Mouse (Mus musculus) kidney, embryonic 14.5 days (tissue): ENCODE measurements around the gene Plekho1. TPM values are rescaled to one million over a fixed set of nuclear protein-coding genes. Genes with fewer than 3 reads are reported as not detected.

Experiments
- ATAC-seq: fragments of 200-750 bp; cut with Nextera tagmentation; 2 replicates; pipeline ENCODE4 v1.8.0; 2017; ENCODE audit warnings: moderate number of reproducible peaks, mild to moderate bottlenecking, moderate TSS enrichment, moderate library complexity; ENCODE audit not compliant: low FRiP score, low TSS enrichment
- H3K27ac ChIP-seq: fragments of 300-500 bp; sonication (generic); 2 replicates; pipeline ENCODE4 v1.5.1; 2014; ENCODE audit warnings: low read depth, mild to moderate bottlenecking, low read length, moderate library complexity, mixed read lengths
- H3K27me3 ChIP-seq: fragments of 300-500 bp; sonication (generic); 2 replicates; pipeline ENCODE4 v1.6.1; 2014; ENCODE audit warnings: mild to moderate bottlenecking, low read length; ENCODE audit not compliant: control insufficient read depth, insufficient read depth
- H3K36me3 ChIP-seq: fragments of 300-500 bp; sonication (generic); 2 replicates; pipeline ENCODE4 v1.6.1; 2014; ENCODE audit warnings: low read length, mixed read lengths; ENCODE audit not compliant: control insufficient read depth, insufficient read depth
- H3K4me1 ChIP-seq: fragments of 300-500 bp; sonication (generic); 2 replicates; pipeline ENCODE4 v1.6.1; 2014; ENCODE audit warnings: low read length, mixed read lengths; ENCODE audit not compliant: control insufficient read depth, insufficient read depth
- H3K4me2 ChIP-seq: fragments of 300-500 bp; sonication (generic); replicated peaks from 2 replicates; pipeline ENCODE4 v1.6.1; 2014; ENCODE audit warnings: low read depth, mild to moderate bottlenecking, low read length
- H3K4me3 ChIP-seq: fragments of 300-500 bp; sonication (generic); 2 replicates; pipeline ENCODE4 v1.5.1; 2014; ENCODE audit warnings: mild to moderate bottlenecking, low read length
- H3K9ac ChIP-seq: fragments of 300-500 bp; sonication (generic); 2 replicates; pipeline ENCODE4 v1.6.1; 2014; ENCODE audit warnings: low read depth, mild to moderate bottlenecking, low read length, moderate library complexity
- H3K9me3 ChIP-seq: fragments of 300-500 bp; sonication (generic); 2 replicates; pipeline ENCODE4 v1.6.1; 2016; ENCODE audit warnings: low read length; ENCODE audit not compliant: control insufficient read depth
- WGBS: fragments of 180-500 bp; shearing (Covaris S2); extraction: QIAGEN DNeasy Blood & Tissue Kit; methylation state at CpG from one replicate; pipeline ENCODE4 v1.1.7; 2014; 5-methylcytosine and 5-hydroxymethylcytosine counted together
- polyA plus RNA-seq: library from polyadenylated mRNA; unstranded; fragments of >200 nt; fragmentation: Nextera tagmentation; extraction: Ambion mirVana; gene quantifications from 2 replicates; pipeline ENCODE4 v1.2.1, GENCODE M21; 2014

Plekho1 gene
- polyA plus RNA-seq, 1 experiment from 2014 or later = 39.3 TPM

DNA sequence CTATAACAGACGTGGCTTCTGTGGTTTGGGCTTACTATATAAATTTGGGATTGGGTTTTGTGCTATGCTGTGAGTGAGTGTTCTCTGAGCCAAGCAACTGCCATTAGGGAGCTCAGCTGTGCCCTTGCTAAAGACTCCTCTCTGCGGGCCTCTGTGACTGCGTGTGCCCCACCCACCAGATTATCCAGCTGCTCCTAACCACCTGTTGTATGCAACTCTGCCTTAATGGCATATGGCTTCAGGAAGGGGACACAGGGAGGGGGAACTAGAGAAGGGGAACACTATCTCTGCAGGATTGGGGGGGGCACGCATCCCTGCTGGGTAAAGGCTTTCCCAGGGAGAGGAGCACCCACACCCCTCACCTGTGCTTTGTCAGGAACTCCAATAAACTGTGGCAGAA lies 37.2 kb upstream of the Plekho1 start:
- ATAC-seq = no peak
- no peaks in the 10 kb centered on the region for H3K9me3 ChIP-seq
- H3K4me1 ChIP-seq = no peaks in the 10 kb centered on the region
- H3K27me3 ChIP-seq = no peaks in the 10 kb centered on the region
- H3K9ac ChIP-seq = no peak overlapping the region
- WGBS = 88% methylated on average over 4 of the region's 4 CpGs
- peaks cover 11% of the 10 kb centered on the region; the same call in 1 of the 2 replicates for H3K36me3 ChIP-seq
- H3K27ac ChIP-seq = no peak overlapping the region
- no peak overlapping the region for H3K4me3 ChIP-seq
- no peak overlapping the region for H3K4me2 ChIP-seq

DNA sequence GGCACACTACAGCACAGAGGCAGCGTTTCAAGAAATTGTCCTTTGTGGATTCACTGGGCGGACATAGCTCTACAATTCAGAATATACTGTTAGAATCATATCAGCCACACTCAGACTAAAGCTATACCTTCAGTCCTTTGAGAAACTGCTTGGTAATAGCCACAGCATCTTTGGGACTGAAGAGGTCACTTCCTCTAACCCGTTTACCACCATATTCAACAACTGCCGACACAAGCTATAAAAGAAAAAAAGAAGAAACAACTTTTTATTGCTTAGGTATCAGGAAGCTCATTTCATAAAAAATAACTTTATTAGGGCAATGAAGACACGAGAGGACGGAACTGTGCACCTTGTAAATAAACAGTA lies 36.8 kb upstream of the Plekho1 start:
- Histone ChIP-seq H3K4me1 (no peaks in the 10 kb centered on the region), H3K27me3 (no peaks in the 10 kb centered on the region), H3K9me3 (no peaks in the 10 kb centered on the region), H3K9ac (no peak overlapping the region), H3K36me3 (peaks cover 11% of the 10 kb centered on the region; the same call in 1 of the 2 replicates), H3K27ac (no peak overlapping the region), H3K4me2 (no peak overlapping the region), H3K4me3 (no peak overlapping the region)
- WGBS = 90% methylated on average over 6 of the region's 6 CpGs
- no peak for ATAC-seq

GRCm38 (mm10) chr3:96031991-96032651 lies 36.3 kb upstream of the Plekho1 start:
- no peak overlapping the region for H3K4me2 ChIP-seq
- H3K9ac ChIP-seq = no peak overlapping the region
- H3K27me3 ChIP-seq = no peaks in the 10 kb centered on the region
- H3K9me3 ChIP-seq = no peaks in the 10 kb centered on the region
- H3K36me3 ChIP-seq = peaks cover 11% of the 10 kb centered on the region; the same call in 1 of the 2 replicates
- H3K4me3 ChIP-seq = no peak overlapping the region
- no peak overlapping the region for H3K27ac ChIP-seq
- ATAC-seq = no peak
- 85% methylated on average over 6 of the region's 6 CpGs for WGBS
- no peaks in the 10 kb centered on the region for H3K4me1 ChIP-seq

DNA sequence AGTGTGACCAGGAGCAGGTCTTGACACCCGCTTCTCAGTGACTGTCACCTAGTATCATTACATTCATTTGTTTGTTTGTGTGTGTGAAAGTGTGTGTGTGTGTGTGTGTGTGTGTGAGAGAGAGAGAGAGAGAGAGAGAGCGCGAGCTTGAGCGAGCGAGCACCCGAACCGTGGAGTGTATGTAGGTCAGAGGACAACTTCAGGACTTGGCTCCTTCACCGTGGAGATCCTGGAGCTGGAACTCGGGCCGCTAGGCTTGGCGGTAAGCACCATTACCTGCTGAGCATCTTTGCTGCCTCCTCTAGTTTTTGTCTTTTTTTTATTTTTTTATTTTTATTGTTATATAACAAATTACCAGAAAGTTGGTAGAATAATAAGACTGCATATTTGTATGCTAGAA lies 34.0 kb upstream of the Plekho1 start:
- Histone ChIP-seq H3K9ac (no peak overlapping the region), H3K27ac (no peak overlapping the region)
- WGBS = 88% methylated on average over 11 of the region's 11 CpGs

GRCm38 (mm10) chr3:96029336-96029735 lies 33.5 kb upstream of the Plekho1 start:
- Histone ChIP-seq H3K27me3 (no peaks in the 10 kb centered on the region), H3K4me1 (no peaks in the 10 kb centered on the region), H3K36me3 (peaks cover 11% of the 10 kb centered on the region; the same call in 1 of the 2 replicates), H3K9ac (no peak overlapping the region), H3K4me3 (no peak overlapping the region), H3K27ac (no peak overlapping the region), H3K4me2 (no peak overlapping the region), H3K9me3 (no peaks in the 10 kb centered on the region)
- no peak for ATAC-seq
- 83% methylated on average over 3 of the region's 3 CpGs for WGBS

More for the DNA sequence above, 34.0 kb upstream of the Plekho1 start:
- no peak overlapping the region for H3K4me3 ChIP-seq
- ATAC-seq = no peak
- H3K4me1 ChIP-seq = no peaks in the 10 kb centered on the region
- H3K9me3 ChIP-seq = no peaks in the 10 kb centered on the region
- no peak overlapping the region for H3K4me2 ChIP-seq
- peaks cover 11% of the 10 kb centered on the region; the same call in 1 of the 2 replicates for H3K36me3 ChIP-seq
- no peaks in the 10 kb centered on the region for H3K27me3 ChIP-seq

DNA sequence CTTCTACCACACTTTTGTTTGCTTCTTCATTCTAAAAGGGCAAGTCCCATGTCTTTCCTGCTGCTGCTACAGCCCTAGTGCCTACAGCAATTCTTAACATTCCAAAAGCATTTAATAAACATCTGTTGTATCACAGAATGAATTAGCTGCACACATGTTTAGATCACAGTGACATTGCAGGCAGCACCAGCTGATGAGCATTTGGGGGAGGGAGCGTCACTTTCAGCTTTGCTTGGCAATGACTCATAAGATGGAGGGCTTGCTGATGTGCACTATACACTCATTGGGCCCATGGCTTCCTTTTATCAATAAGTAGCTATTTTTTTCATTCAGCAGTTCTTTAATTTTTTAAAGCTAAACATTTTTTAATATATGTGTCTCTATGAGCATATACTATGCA lies 32.1 kb upstream of the Plekho1 start:
- ATAC-seq = no peak

GRCm38 (mm10) chr3:96027145-96027544 lies 31.3 kb upstream of the Plekho1 start:
- H3K36me3 ChIP-seq = 0 out of 2 replicates have a peak, but pooled peaks cover 3% of the 10 kb centered on the region
- H3K9me3 ChIP-seq = no peaks in the 10 kb centered on the region
- WGBS = 88% methylated on average over 1 of the region's 1 CpGs
- H3K27ac ChIP-seq = no peak overlapping the region
- H3K4me1 ChIP-seq = no peaks in the 10 kb centered on the region
- no peak overlapping the region for H3K4me2 ChIP-seq
- no peak for ATAC-seq
- H3K9ac ChIP-seq = no peak overlapping the region
- no peaks in the 10 kb centered on the region for H3K27me3 ChIP-seq
- no peak overlapping the region for H3K4me3 ChIP-seq

More for the DNA sequence above, 32.1 kb upstream of the Plekho1 start:
- no peaks in the 10 kb centered on the region for H3K4me1 ChIP-seq
- H3K9ac ChIP-seq = no peak overlapping the region
- 82% methylated on average over 1 of the region's 1 CpGs for WGBS
- H3K27me3 ChIP-seq = no peaks in the 10 kb centered on the region
- no peaks in the 10 kb centered on the region for H3K9me3 ChIP-seq
- no peak overlapping the region for H3K27ac ChIP-seq
- H3K4me3 ChIP-seq = no peak overlapping the region
- no peak overlapping the region for H3K4me2 ChIP-seq
- 0 out of 2 replicates have a peak, but pooled peaks cover 3% of the 10 kb centered on the region for H3K36me3 ChIP-seq

- Histone ChIP-seq H3K4me2 (no peak overlapping the region), H3K9ac (no peak overlapping the region), H3K4me1 (no peaks in the 10 kb centered on the region), H3K27me3 (no peaks in the 10 kb centered on the region), H3K4me3 (no peak overlapping the region), H3K36me3 (no peaks in the 10 kb centered on the region), H3K27ac (no peak overlapping the region), H3K9me3 (no peaks in the 10 kb centered on the region)
- no peak for ATAC-seq
- 75% methylated on average over 5 of the region's 5 CpGs for WGBS
Observed at GRCm38 (mm10) chr3:96021421-96022128, 25.8 kb upstream of the Plekho1 start.

GRCm38 (mm10) chr3:96020735-96021134 lies 24.9 kb upstream of the Plekho1 start:
- no peaks in the 10 kb centered on the region for H3K4me1 ChIP-seq
- H3K9ac ChIP-seq = no peak overlapping the region
- H3K4me3 ChIP-seq = no peak overlapping the region
- H3K4me2 ChIP-seq = no peak overlapping the region
- no peaks in the 10 kb centered on the region for H3K9me3 ChIP-seq
- ATAC-seq = no peak
- no peaks in the 10 kb centered on the region for H3K27me3 ChIP-seq
- H3K27ac ChIP-seq = no peak overlapping the region
- WGBS = 83% methylated on average over 1 of the region's 1 CpGs
- H3K36me3 ChIP-seq = no peaks in the 10 kb centered on the region
